Mouse (Mus musculus): Measurements from ENCODE around the gene Selenot. TPM values are rescaled to one million over a fixed set of nuclear protein-coding genes. Genes with fewer than 3 reads are reported as not detected.

The Selenot gene
- polyA plus RNA-seq (2015; fragmentation: Nextera tagmentation; extraction: Ambion mirVana) = 20.6 and 20.8 TPM in 2 replicates

DNA sequence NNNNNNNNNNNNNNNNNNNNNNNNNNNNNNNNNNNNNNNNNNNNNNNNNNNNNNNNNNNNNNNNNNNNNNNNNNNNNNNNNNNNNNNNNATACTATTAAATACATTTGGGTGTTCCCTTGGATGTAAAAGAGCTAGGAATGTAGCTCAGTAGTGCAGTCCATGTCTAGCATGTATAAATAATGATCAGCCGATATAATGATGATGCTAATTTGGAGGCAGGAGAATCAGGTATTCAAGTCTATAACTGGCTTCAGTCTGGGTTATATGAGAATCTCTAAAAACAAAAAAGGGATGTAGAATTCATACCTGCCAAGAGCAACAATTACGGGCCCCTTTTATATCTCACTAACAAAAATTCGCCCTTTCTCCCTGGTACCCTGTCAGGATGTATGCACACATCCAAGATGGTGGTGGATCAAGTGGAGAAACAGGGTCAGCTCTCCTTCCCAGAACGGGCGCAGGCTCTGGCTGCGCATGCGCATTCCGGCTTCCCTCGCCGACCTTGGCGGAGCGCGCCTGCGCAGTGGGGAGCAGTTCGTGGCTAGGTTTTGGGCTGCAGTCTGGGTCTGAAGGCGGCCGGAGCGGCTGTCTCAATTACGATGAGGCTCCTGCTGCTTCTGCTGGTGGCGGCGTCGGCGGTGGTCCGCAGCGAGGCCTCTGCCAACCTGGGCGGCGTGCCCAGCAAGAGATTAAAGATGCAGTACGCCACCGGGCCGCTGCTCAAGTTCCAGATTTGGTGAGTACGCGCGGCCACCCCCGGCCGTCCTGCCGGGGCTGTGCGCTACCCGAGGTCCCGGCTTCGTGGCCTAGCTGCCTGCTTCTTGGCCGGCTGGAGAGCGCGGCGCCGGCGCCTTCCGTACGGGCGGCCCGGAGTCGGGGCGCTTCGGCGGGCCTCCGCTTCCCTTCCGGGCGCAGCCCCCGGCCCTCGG, at the start of gene Selenot:
TSS of gene Selenot (plus strand) at position 500 of the 930 bp plus-strand sequence.
- Histone ChIP-seq H3K27me3 (replicated peaks) (no peaks in the 10 kb centered on the region), H3K27ac (peak within 1 kb of the TSS; percentile 99), H3K9ac (peak within 1 kb of the TSS; percentile 100), H3K4me2 (replicated peaks) (peak within 1 kb of the TSS; percentile 52), H3K36me3 (no peaks in the 10 kb centered on the region), H3K4me3 (replicated peaks) (peak within 1 kb of the TSS; percentile 97), H3K4me1 (replicated peaks) (peaks cover 1% of the 10 kb centered on the region; the same call in 1 of the 2 replicates), H3K9me3 (no peaks in the 10 kb centered on the region)
- whole genome bisulfite sequencing = 2% methylated on average over 55 of the region's 59 CpGs
- ATAC-seq = peak; percentile 96

DNA sequence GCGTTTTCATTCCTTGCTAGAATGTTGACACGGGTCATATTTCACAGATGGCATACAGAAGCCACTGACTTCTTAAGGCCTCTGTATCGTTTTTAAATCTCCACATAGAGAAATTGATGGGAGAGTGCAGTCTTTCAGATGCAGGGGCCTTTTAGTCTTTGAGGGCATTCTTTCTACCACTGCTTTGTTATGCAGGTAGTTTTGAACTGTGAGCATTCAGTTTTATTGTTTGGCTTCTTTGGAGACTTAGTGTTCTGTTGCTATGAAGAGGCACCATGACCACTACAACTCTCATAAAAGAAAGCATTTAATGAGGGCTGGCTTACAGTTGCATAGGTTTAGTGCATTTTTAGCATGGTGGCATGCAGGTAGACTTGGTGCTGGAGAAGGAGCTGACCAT, 39.9 kb upstream of the Selenot start:
- no peak for ATAC-seq
- H3K27me3 ChIP-seq (replicated peaks) = no peaks in the 10 kb centered on the region
- no peak overlapping the region for H3K27ac ChIP-seq
- 86% methylated on average over 3 of the region's 3 CpGs for WGBS
- no peak overlapping the region for H3K4me3 ChIP-seq (replicated peaks)
- H3K4me1 ChIP-seq (replicated peaks) = no peaks in the 10 kb centered on the region
- no peaks in the 10 kb centered on the region for H3K9me3 ChIP-seq
- H3K9ac ChIP-seq = no peak overlapping the region
- no peak overlapping the region for H3K4me2 ChIP-seq (replicated peaks)
- H3K36me3 ChIP-seq = peaks cover 12% of the 10 kb centered on the region; the same call in 1 of the 2 replicates

DNA sequence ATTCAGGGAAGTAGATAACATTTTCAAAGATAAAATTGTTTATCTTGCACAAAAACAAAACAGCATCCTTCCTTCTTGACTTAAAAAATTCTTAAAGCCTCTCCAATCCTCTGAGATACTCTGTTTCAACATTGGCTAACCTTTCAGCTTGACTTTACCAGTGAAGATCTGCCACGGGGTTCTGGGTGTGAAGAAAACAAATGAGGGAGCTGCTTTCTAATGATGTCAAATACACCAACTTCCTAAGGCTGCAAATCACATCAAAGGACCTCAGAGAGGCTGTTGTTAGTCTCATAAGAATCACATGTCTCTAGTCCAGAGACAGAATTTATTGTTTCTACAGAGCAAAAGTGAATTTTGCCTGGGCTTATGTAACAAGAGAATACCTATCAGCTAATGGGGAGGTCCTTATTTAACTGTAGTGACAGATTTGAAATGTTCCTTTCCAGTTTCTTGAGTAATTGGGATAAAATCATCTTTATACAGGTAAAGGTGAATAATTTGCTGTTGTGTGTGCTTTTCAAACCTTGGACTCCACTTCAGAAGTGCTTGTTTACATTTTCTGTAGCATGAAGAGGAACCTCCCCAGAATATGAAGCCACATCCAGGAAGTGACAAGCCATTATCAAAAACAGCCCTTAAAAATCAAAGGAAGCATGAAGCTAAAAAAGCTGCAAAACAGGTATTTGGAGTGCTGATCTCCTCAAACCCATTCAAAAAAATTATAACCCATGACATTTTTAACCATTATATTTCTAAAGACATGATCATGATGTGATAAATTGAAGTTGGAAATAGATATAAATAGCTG, 24.2 kb upstream of the Selenot start:
- Histone ChIP-seq H3K36me3 (peaks cover 18% of the 10 kb centered on the region), H3K4me2 (replicated peaks) (no peak overlapping the region), H3K27ac (no peak overlapping the region), H3K9ac (no peak overlapping the region), H3K9me3 (no peaks in the 10 kb centered on the region), H3K4me3 (replicated peaks) (no peak overlapping the region), H3K4me1 (replicated peaks) (no peaks in the 10 kb centered on the region), H3K27me3 (replicated peaks) (no peaks in the 10 kb centered on the region)
- WGBS = 63% methylated on average over 1 of the region's 1 CpGs
- no peak for ATAC-seq

DNA sequence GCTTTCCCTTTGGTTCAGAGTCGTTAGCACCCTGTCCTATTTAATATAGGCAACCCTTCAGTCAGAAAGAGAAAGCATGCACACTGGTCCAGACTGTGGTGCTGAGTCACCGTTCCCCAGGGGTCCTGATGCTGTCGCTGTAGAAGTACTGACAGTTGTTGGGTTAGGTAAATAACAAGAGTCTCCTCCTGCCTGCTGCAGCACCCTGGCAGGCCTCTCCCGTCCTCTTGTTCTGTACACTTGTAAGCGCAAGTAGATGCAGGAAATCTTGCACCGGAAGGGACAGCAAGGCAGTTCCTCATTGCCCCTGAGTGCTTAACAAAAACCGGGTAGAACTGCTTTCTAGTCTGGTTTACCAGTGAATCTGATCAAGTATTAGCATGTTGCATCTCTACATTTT, 19.8 kb upstream of the Selenot start:
- Histone ChIP-seq H3K27ac (no peak overlapping the region), H3K27me3 (replicated peaks) (no peaks in the 10 kb centered on the region), H3K4me2 (replicated peaks) (no peak overlapping the region), H3K9me3 (no peaks in the 10 kb centered on the region), H3K9ac (no peak overlapping the region), H3K36me3 (peaks cover 8% of the 10 kb centered on the region), H3K4me3 (replicated peaks) (no peak overlapping the region), H3K4me1 (replicated peaks) (no peaks in the 10 kb centered on the region)
- WGBS = 82% methylated on average over 7 of the region's 7 CpGs
- ATAC-seq = no peak

DNA sequence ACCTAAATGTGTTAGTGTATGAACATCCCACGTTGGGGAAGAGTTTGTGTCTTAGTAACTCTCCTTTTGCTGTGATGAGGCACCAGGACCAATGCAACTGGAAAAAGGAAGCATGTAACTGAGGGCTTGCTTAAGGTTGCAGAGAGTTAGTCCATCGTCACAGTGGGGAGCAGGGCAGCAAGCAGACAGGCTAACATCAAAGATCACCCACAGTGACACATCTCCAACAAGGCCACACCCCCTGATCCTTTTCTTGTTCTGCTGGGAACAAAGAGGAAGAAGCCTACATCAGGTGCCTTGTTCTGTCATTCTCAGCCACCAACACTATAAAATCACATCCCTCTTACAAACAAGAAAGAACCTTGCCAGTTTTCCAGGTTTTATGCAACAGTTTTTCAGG, 16.5 kb upstream of the Selenot start:
- H3K27ac ChIP-seq = no peak overlapping the region
- no peaks in the 10 kb centered on the region for H3K4me1 ChIP-seq (replicated peaks)
- 44% methylated on average over 2 of the region's 2 CpGs for WGBS
- no peak overlapping the region for H3K4me2 ChIP-seq (replicated peaks)
- no peaks in the 10 kb centered on the region for H3K27me3 ChIP-seq (replicated peaks)
- H3K9me3 ChIP-seq = no peaks in the 10 kb centered on the region
- peaks cover 5% of the 10 kb centered on the region for H3K36me3 ChIP-seq
- no peak for ATAC-seq
- H3K4me3 ChIP-seq (replicated peaks) = no peak overlapping the region
- H3K9ac ChIP-seq = no peak overlapping the region

DNA sequence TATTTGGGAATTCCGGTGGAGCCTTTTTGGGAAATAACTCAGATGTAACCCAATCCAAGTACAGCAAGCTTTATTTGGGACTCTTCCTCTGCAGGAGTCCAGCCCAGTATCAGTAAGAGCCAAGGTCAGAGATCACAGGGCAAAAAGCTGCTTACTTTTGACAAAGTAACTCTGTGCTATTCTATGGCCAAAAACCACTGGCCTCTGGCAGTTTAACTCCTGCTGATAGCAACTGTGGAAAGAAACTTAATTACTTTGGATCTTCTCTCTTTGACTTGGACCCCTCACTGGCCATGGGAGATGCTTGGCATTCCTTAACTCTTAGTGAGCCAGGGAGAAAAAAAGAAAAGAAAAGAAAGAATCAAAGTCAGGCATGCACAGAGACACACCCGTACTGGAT, 15.0 kb upstream of the Selenot start:
- no peak overlapping the region for H3K27ac ChIP-seq
- ATAC-seq = no peak
- no peak overlapping the region for H3K9ac ChIP-seq
- no peak overlapping the region for H3K4me3 ChIP-seq (replicated peaks)
- 58% methylated on average over 2 of the region's 2 CpGs for WGBS
- no peaks in the 10 kb centered on the region for H3K27me3 ChIP-seq (replicated peaks)
- H3K9me3 ChIP-seq = no peaks in the 10 kb centered on the region
- H3K4me1 ChIP-seq (replicated peaks) = no peaks in the 10 kb centered on the region
- no peak overlapping the region for H3K4me2 ChIP-seq (replicated peaks)
- peaks cover 4% of the 10 kb centered on the region for H3K36me3 ChIP-seq

DNA sequence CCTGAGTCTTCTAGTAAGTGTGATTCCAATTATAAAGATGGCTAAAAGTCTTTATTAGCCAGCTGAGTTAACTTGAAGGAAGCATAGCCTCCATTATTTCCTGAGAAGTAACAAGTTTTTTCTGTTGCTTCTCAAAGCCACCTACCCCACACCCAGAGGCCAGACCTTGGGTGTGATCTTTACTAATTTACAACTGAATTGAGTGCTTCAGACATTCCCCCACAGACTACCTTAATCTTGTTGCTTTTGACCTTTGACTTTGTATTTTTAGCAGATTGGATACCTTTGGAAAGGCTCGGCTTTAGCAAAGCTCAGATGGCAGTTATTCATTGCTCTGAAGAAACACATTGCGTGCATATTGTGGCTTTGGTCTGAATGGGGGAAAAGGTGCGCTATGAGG, 5.6 kb upstream of the Selenot start:
- Histone ChIP-seq H3K4me2 (replicated peaks) (no peak overlapping the region), H3K9me3 (no peaks in the 10 kb centered on the region), H3K4me3 (replicated peaks) (no peak overlapping the region), H3K9ac (no peak overlapping the region), H3K36me3 (no peaks in the 10 kb centered on the region), H3K27me3 (replicated peaks) (no peaks in the 10 kb centered on the region), H3K27ac (no peak overlapping the region), H3K4me1 (replicated peaks) (no peaks in the 10 kb centered on the region)
- ATAC-seq = no peak
- 74% methylated on average over 3 of the region's 3 CpGs for WGBS

GRCm38 (mm10) chr3:58577067-58577503, 649 bp downstream of the Selenot start:
- Histone ChIP-seq H3K27ac (peak overlapping the region; percentile 99), H3K9me3 (no peaks in the 10 kb centered on the region), H3K4me3 (replicated peaks) (peak overlapping the region; percentile 97), H3K4me1 (replicated peaks) (peaks cover 5% of the 10 kb centered on the region; the same call in 1 of the 2 replicates), H3K9ac (peak overlapping the region; percentile 100), H3K4me2 (replicated peaks) (peak overlapping the region; percentile 52), H3K27me3 (replicated peaks) (no peaks in the 10 kb centered on the region), H3K36me3 (no peaks in the 10 kb centered on the region)
- under 1% methylated on average over 36 of the region's 36 CpGs for WGBS
- peak; percentile 83 for ATAC-seq

DNA sequence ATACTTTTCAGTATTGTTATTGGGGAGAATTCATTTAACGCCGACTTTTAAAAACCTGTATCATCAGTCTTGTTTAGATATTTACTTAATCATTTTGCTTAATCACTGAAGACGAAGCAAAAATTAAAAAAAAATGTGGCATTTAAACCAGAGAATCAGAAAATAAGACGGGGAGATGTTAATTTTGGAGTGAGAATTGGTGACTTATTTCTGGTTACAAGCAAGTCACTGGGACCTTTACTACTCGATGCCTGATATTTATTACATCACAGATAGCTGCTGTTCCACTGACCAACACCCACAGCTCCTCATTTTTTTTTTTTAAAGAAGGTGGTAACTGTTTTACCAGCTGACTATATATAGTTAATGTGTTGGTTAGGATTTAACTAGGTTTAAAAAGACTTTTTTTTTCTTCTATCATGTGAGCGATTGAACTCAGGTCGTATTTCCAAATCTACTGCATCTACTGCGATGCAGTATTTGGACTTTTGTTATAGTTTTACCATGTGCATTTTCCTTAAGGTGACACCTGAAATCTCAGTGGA, 1.1 kb downstream of the Selenot start:
- H3K36me3 ChIP-seq = no peaks in the 10 kb centered on the region
- peaks cover 5% of the 10 kb centered on the region; the same call in 1 of the 2 replicates for H3K4me1 ChIP-seq (replicated peaks)
- WGBS = 11% methylated on average over 8 of the region's 8 CpGs
- H3K9me3 ChIP-seq = no peaks in the 10 kb centered on the region
- no peaks in the 10 kb centered on the region for H3K27me3 ChIP-seq (replicated peaks)
- no peak overlapping the region for H3K27ac ChIP-seq
- peak overlapping the region; percentile 97 for H3K4me3 ChIP-seq (replicated peaks)
- peak overlapping the region; percentile 52 for H3K4me2 ChIP-seq (replicated peaks)
- peak overlapping the region; percentile 100 for H3K9ac ChIP-seq
- no peak for ATAC-seq

GRCm38 (mm10) chr3:58581530-58581929, 5.1 kb downstream of the Selenot start:
- no peaks in the 10 kb centered on the region for H3K9me3 ChIP-seq
- no peak for ATAC-seq
- H3K4me2 ChIP-seq (replicated peaks) = no peak overlapping the region
- no peak overlapping the region for H3K9ac ChIP-seq
- peaks cover 5% of the 10 kb centered on the region; the same call in 1 of the 2 replicates for H3K4me1 ChIP-seq (replicated peaks)
- H3K27me3 ChIP-seq (replicated peaks) = no peaks in the 10 kb centered on the region
- H3K4me3 ChIP-seq (replicated peaks) = no peak overlapping the region
- no peak overlapping the region for H3K27ac ChIP-seq
- 64% methylated on average over 4 of the region's 4 CpGs for WGBS
- H3K36me3 ChIP-seq = no peaks in the 10 kb centered on the region

- no peak overlapping the region for H3K27ac ChIP-seq
- ATAC-seq = no peak
- H3K9me3 ChIP-seq = no peaks in the 10 kb centered on the region
- H3K9ac ChIP-seq = no peak overlapping the region
- no peak overlapping the region for H3K4me3 ChIP-seq (replicated peaks)
- WGBS = 78% methylated on average over 5 of the region's 5 CpGs
- no peak overlapping the region for H3K4me2 ChIP-seq (replicated peaks)
- peaks cover 5% of the 10 kb centered on the region; the same call in 1 of the 2 replicates for H3K4me1 ChIP-seq (replicated peaks)
- no peaks in the 10 kb centered on the region for H3K36me3 ChIP-seq
- no peaks in the 10 kb centered on the region for H3K27me3 ChIP-seq (replicated peaks)
Measured at GRCm38 (mm10) chr3:58582297-58582696, 5.9 kb downstream of the Selenot start.
